Mouse (Mus musculus) midbrain, embryonic 11.5 days (tissue): ENCODE measurements around the gene Gm28374. TPM values are rescaled to one million over a fixed set of nuclear protein-coding genes. Genes with fewer than 3 reads are reported as not detected.

Experiments used
- ATAC-seq: fragments of 200-750 bp; cut with Nextera tagmentation; 2 replicates; pipeline ENCODE4 v1.8.0; 2017; ENCODE audit warnings: moderate TSS enrichment, moderate library complexity; ENCODE audit not compliant: low FRiP score
- DNase-seq: peaks from one replicate; pipeline ENCODE4 v3.0.0; 2015; ENCODE audit warnings: low spot score; ENCODE audit errors: missing footprints
- H3K27ac ChIP-seq: fragments of 300-500 bp; sonication (generic); 2 replicates; pipeline ENCODE4 v1.5.1; 2014; ENCODE audit warnings: low read depth, low read length
- H3K27me3 ChIP-seq: fragments of 300-500 bp; sonication (generic); 2 replicates; pipeline ENCODE4 v1.6.1; 2014; ENCODE audit warnings: mild to moderate bottlenecking, low read length, moderate library complexity, mixed read lengths; ENCODE audit not compliant: control insufficient read depth, insufficient read depth
- H3K36me3 ChIP-seq: fragments of 300-500 bp; sonication (generic); 2 replicates; pipeline ENCODE4 v1.6.1; 2014; ENCODE audit warnings: mild to moderate bottlenecking, low read length, moderate library complexity, mixed read lengths; ENCODE audit not compliant: control insufficient read depth, insufficient read depth
- H3K4me1 ChIP-seq: fragments of 300-500 bp; sonication (generic); 2 replicates; pipeline ENCODE4 v1.6.1; 2014; ENCODE audit warnings: low read length; ENCODE audit not compliant: control insufficient read depth, insufficient read depth
- H3K4me2 ChIP-seq: fragments of 300-500 bp; sonication (generic); 2 replicates; pipeline ENCODE4 v1.6.1; 2014; ENCODE audit warnings: mild to moderate bottlenecking, moderate library complexity
- H3K4me3 ChIP-seq: fragments of 300-500 bp; sonication (generic); 2 replicates; pipeline ENCODE4 v1.5.1; 2014; ENCODE audit warnings: low read depth, low read length
- H3K9ac ChIP-seq: fragments of 300-500 bp; sonication (generic); 2 replicates; pipeline ENCODE4 v1.6.1; 2014; ENCODE audit warnings: low read length
- H3K9me3 ChIP-seq: fragments of 300-500 bp; sonication (generic); 2 replicates; pipeline ENCODE4 v1.6.1; 2016; ENCODE audit warnings: low read length; ENCODE audit not compliant: control insufficient read depth
- WGBS: fragments of 180-500 bp; shearing (Covaris S2); extraction: QIAGEN DNeasy Blood & Tissue Kit; methylation state at CpG from one replicate; pipeline ENCODE4 v1.1.7; 2014; 5-methylcytosine and 5-hydroxymethylcytosine counted together
- polyA plus RNA-seq: library from polyadenylated mRNA; unstranded; fragments of >200 nt; fragmentation: Nextera tagmentation; extraction: Ambion mirVana; gene quantifications from 2 replicates; pipeline ENCODE4 v1.2.1, GENCODE M21; 2014

Gm28374 gene
- polyA plus RNA-seq, 1 experiment from 2014 or later = 2.2 TPM

GRCm38 (mm10) chr19:6073889-6074288 lies 8.2 kb downstream of the Gm28374 start:
- H3K9me3 ChIP-seq = no peaks in the 10 kb centered on the region
- no peak overlapping the region for H3K4me3 ChIP-seq
- H3K27ac ChIP-seq = no peak overlapping the region
- 92% methylated on average over 5 of the region's 5 CpGs for WGBS
- no peak overlapping the region for H3K9ac ChIP-seq
- DNase-seq = peak; percentile 75
- no peak overlapping the region for H3K4me2 ChIP-seq
- ATAC-seq = no peak
- peaks cover 6% of the 10 kb centered on the region for H3K4me1 ChIP-seq
- H3K27me3 ChIP-seq = no peaks in the 10 kb centered on the region
- peaks cover 9% of the 10 kb centered on the region for H3K36me3 ChIP-seq

- no peak overlapping the region for H3K4me3 ChIP-seq
- peaks cover 17% of the 10 kb centered on the region for H3K4me1 ChIP-seq
- H3K27ac ChIP-seq = no peak overlapping the region
- H3K4me2 ChIP-seq = no peak overlapping the region
- no peak overlapping the region for H3K9ac ChIP-seq
- no peaks in the 10 kb centered on the region for H3K9me3 ChIP-seq
- peaks cover 9% of the 10 kb centered on the region for H3K36me3 ChIP-seq
- no peaks in the 10 kb centered on the region for H3K27me3 ChIP-seq
- WGBS = 95% methylated on average over 19 of the region's 19 CpGs
- ATAC-seq (no peak), DNase-seq (peak; percentile 23)
These were observed 10.8 kb downstream of the Gm28374 start for GRCm38 (mm10) chr19:6071261-6071660.

- Histone ChIP-seq H3K27ac (no peak overlapping the region), H3K4me3 (no peak overlapping the region), H3K27me3 (no peaks in the 10 kb centered on the region), H3K4me1 (peaks cover 17% of the 10 kb centered on the region), H3K9me3 (no peaks in the 10 kb centered on the region), H3K36me3 (peaks cover 9% of the 10 kb centered on the region), H3K4me2 (no peak overlapping the region), H3K9ac (no peak overlapping the region)
- ATAC-seq = no peak
- peak; percentile 39 for DNase-seq
- WGBS = 92% methylated on average over 31 of the region's 31 CpGs
These were observed 11.3 kb downstream of the Gm28374 start for GRCm38 (mm10) chr19:6070571-6071250.

- 91% methylated on average over 10 of the region's 10 CpGs for WGBS
- Histone ChIP-seq H3K4me2 (no peak overlapping the region), H3K36me3 (peaks cover 9% of the 10 kb centered on the region), H3K4me3 (no peak overlapping the region), H3K4me1 (peaks cover 17% of the 10 kb centered on the region), H3K27ac (no peak overlapping the region), H3K9me3 (no peaks in the 10 kb centered on the region), H3K9ac (no peak overlapping the region), H3K27me3 (no peaks in the 10 kb centered on the region)
- ATAC-seq (no peak), DNase-seq (no peak)
These were observed 12.2 kb downstream of the Gm28374 start for GRCm38 (mm10) chr19:6069851-6070250.

GRCm38 (mm10) chr19:6068951-6069350 lies 13.1 kb downstream of the Gm28374 start:
- H3K27ac ChIP-seq = no peak overlapping the region
- H3K27me3 ChIP-seq = no peaks in the 10 kb centered on the region
- peak; percentile 75 for DNase-seq
- H3K36me3 ChIP-seq = peaks cover 9% of the 10 kb centered on the region
- H3K9ac ChIP-seq = no peak overlapping the region
- H3K4me3 ChIP-seq = no peak overlapping the region
- no peak for ATAC-seq
- H3K4me2 ChIP-seq = no peak overlapping the region
- 83% methylated on average over 4 of the region's 4 CpGs for WGBS
- no peaks in the 10 kb centered on the region for H3K9me3 ChIP-seq
- H3K4me1 ChIP-seq = peaks cover 17% of the 10 kb centered on the region

- Histone ChIP-seq H3K9me3 (no peaks in the 10 kb centered on the region), H3K9ac (peak within 1 kb of the TSS; percentile 77), H3K27me3 (no peaks in the 10 kb centered on the region), H3K36me3 (peaks cover 9% of the 10 kb centered on the region), H3K27ac (peak within 1 kb of the TSS; percentile 72), H3K4me3 (peak within 1 kb of the TSS; percentile 53), H3K4me1 (peaks cover 17% of the 10 kb centered on the region), H3K4me2 (peak within 1 kb of the TSS; percentile 96)
- DNase-seq = peak; percentile 97
- peak; percentile 93 for ATAC-seq
- WGBS = 10% methylated on average over 33 of the region's 33 CpGs
These were observed 14.2 kb downstream of the Gm28374 start, which contains the start of gene Tm7sf2 for GRCm38 (mm10) chr19:6067724-6068415. TSS of gene Tm7sf2 (minus strand) at chr19:6068373.

- Histone ChIP-seq H3K4me2 (peak overlapping the region; percentile 96), H3K9ac (peak overlapping the region; percentile 77), H3K36me3 (peaks cover 9% of the 10 kb centered on the region), H3K9me3 (no peaks in the 10 kb centered on the region), H3K4me3 (peak overlapping the region; percentile 53), H3K4me1 (peaks cover 22% of the 10 kb centered on the region), H3K27ac (peak overlapping the region; percentile 72), H3K27me3 (no peaks in the 10 kb centered on the region)
- ATAC-seq (peak; percentile 68), DNase-seq (peak; percentile 97)
- WGBS = 1% methylated on average over 28 of the region's 30 CpGs
These were observed 14.9 kb downstream of the Gm28374 start for GRCm38 (mm10) chr19:6067011-6067723.

- peaks cover 28% of the 10 kb centered on the region for H3K4me1 ChIP-seq
- WGBS = 39% methylated on average over 5 of the region's 5 CpGs
- ATAC-seq = peak; percentile 0; the same call in 1 of the 2 replicates
These were observed 15.5 kb downstream of the Gm28374 start for GRCm38 (mm10) chr19:6066571-6066970.

More at GRCm38 (mm10) chr19:6066571-6066970, 15.5 kb downstream of the Gm28374 start:
- no peaks in the 10 kb centered on the region for H3K9me3 ChIP-seq
- H3K36me3 ChIP-seq = peaks cover 9% of the 10 kb centered on the region
- DNase-seq = no peak
- no peaks in the 10 kb centered on the region for H3K27me3 ChIP-seq
- peak overlapping the region; percentile 77 for H3K9ac ChIP-seq
- peak overlapping the region; percentile 96 for H3K4me2 ChIP-seq
- H3K27ac ChIP-seq = peak overlapping the region; percentile 72; the same call in 1 of the 2 replicates
- H3K4me3 ChIP-seq = peak overlapping the region; percentile 53
